Mouse (Mus musculus): ENCODE results near the gene Tln1. TPM values are rescaled to one million over a fixed set of nuclear protein-coding genes. Genes with fewer than 3 reads are reported as not detected.

The Tln1 gene
- polyA plus RNA-seq, 1 experiment from 2014 or later = 70.5 TPM

DNA sequence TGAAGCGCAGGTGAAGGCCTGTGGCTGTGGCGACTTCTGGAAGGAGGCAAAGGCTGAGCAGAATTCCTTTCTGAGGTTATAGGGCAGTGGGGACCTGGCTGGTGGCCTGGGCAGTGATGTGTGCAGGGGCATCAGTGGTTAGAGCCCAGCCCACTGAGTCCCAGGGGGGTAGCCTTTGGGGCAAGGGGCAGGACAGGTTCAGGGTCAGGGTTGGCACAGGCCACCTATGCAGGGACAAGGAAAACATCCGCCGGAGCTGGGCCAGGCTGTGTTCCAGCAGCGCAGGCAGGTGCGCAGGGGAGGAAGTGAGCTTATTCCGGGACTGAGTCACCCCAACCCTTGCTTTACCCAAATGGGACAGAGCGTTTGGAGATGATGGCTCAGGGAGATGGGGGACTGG, 23.9 kb upstream of the Tln1 start:
- H3K27me3 ChIP-seq = no peaks in the 10 kb centered on the region
- WGBS = 60% methylated on average over 8 of the region's 8 CpGs
- H3K9ac ChIP-seq = no peak overlapping the region
- H3K36me3 ChIP-seq = peaks cover 28% of the 10 kb centered on the region
- no peaks in the 10 kb centered on the region for H3K9me3 ChIP-seq
- no peak overlapping the region for H3K4me3 ChIP-seq
- no peak overlapping the region for H3K27ac ChIP-seq
- H3K4me2 ChIP-seq = no peak overlapping the region
- H3K4me1 ChIP-seq = peaks cover 8% of the 10 kb centered on the region
- ATAC-seq (ENCODE audit: insufficient number of reproducible peaks, low FRiP score, low TSS enrichment, low read depth) = no peak

- Histone ChIP-seq H3K9me3 (no peaks in the 10 kb centered on the region), H3K27me3 (no peaks in the 10 kb centered on the region), H3K9ac (no peak overlapping the region), H3K4me3 (no peak overlapping the region), H3K36me3 (peaks cover 35% of the 10 kb centered on the region), H3K4me2 (no peak overlapping the region), H3K4me1 (peaks cover 8% of the 10 kb centered on the region), H3K27ac (no peak overlapping the region)
- 69% methylated on average over 10 of the region's 10 CpGs for WGBS
- ATAC-seq (ENCODE audit: insufficient number of reproducible peaks, low FRiP score, low TSS enrichment, low read depth) = no peak
Observed at GRCm38 (mm10) chr4:43585682-43586081, 23.2 kb upstream of the Tln1 start.

DNA sequence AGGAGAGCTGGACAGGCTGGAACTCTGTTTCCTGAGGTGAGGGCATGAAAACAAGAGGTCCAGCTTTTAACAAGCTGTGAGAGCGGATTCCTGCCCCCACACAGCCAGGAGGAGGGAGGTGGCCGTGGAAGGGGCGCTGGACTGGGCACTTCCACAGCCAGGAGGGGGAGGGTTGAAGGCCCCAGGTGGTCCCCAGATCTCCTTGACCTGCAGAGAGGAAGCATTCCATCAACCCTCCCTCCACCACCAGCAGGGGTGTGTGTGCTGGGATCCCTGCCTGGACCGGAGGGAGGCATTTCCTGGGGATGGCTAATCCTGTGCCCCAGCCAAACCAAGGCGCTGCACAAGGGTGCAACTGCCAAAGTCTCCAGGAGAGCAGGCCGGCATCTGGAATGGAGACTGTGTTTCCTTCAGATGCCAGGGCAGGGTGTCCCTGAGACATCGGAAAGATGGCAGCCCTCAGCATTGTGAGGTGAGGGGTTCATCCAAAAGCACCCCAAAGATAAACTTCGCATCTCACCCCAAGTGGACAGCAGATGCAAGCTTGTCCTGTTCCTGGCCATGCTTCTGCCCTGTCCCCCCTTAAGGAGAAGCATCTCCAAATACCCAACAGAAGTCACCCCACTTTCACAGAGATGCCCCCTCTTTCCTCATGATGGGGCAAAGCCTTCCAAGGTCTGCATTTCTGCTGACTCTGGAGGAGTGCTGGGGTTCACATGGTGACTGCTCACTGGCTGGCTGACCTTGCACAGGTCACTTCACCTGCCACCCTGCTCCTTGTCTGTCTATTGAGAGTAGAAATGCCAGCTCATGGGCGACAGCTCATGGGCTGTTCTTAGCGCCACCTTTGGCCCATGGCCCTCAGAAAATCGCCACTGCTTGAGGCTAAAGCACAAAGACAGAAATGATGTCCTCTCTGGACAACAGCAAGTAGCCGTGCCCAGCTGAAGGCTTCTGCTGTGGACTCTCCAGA, 22.2 kb upstream of the Tln1 start, which contains the start of gene Msmp:
Msmp (minus strand) TSS at position 51 of the 973 bp plus-strand sequence.
- WGBS = 61% methylated on average over 12 of the region's 12 CpGs
- no peak within 1 kb of the TSS for H3K27ac ChIP-seq
- no peak for ATAC-seq (ENCODE audit: insufficient number of reproducible peaks, low FRiP score, low TSS enrichment, low read depth)
- H3K4me1 ChIP-seq = peaks cover 13% of the 10 kb centered on the region
- no peaks in the 10 kb centered on the region for H3K27me3 ChIP-seq
- no peak within 1 kb of the TSS for H3K9ac ChIP-seq
- peaks cover 41% of the 10 kb centered on the region for H3K36me3 ChIP-seq
- H3K9me3 ChIP-seq = no peaks in the 10 kb centered on the region
- no peak within 1 kb of the TSS for H3K4me2 ChIP-seq
- no peak within 1 kb of the TSS for H3K4me3 ChIP-seq

DNA sequence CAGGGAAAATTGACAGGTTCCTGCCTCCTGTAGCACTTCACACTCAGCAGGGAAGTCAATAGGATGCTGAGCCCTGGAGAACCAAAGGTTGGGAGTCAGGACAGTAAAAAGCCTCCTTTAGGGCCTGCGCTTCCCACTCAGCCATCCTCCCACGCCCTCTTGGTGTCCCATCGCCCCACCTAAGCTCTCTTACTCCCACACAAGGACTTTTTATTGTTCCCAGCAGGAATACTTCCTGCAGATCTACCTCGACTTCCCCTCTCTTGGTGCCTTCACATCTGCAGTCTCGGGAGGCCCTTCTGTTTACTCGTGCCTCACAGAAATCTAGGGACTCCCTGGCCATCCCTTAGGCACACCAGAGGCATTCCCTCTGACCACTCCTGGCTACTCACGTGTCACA, 20.9 kb upstream of the Tln1 start:
- no peaks in the 10 kb centered on the region for H3K9me3 ChIP-seq
- no peaks in the 10 kb centered on the region for H3K27me3 ChIP-seq
- H3K4me3 ChIP-seq = no peak overlapping the region
- H3K4me1 ChIP-seq = peaks cover 19% of the 10 kb centered on the region
- no peak overlapping the region for H3K4me2 ChIP-seq
- H3K9ac ChIP-seq = no peak overlapping the region
- no peak for ATAC-seq (ENCODE audit: insufficient number of reproducible peaks, low FRiP score, low TSS enrichment, low read depth)
- 75% methylated on average over 7 of the region's 7 CpGs for WGBS
- H3K36me3 ChIP-seq = peaks cover 41% of the 10 kb centered on the region
- H3K27ac ChIP-seq = no peak overlapping the region

- Histone ChIP-seq H3K36me3 (peaks cover 41% of the 10 kb centered on the region), H3K4me2 (no peak overlapping the region), H3K4me3 (no peak overlapping the region), H3K9ac (no peak overlapping the region), H3K27ac (no peak overlapping the region), H3K4me1 (peaks cover 29% of the 10 kb centered on the region), H3K9me3 (no peaks in the 10 kb centered on the region), H3K27me3 (no peaks in the 10 kb centered on the region)
- WGBS = 86% methylated on average over 5 of the region's 5 CpGs
- no peak for ATAC-seq (ENCODE audit: insufficient number of reproducible peaks, low FRiP score, low TSS enrichment, low read depth)
Observed at GRCm38 (mm10) chr4:43582241-43582640, 19.8 kb upstream of the Tln1 start.

- no peak overlapping the region for H3K4me3 ChIP-seq
- no peak overlapping the region for H3K4me2 ChIP-seq
- H3K27ac ChIP-seq = no peak overlapping the region
- WGBS = 92% methylated on average over 12 of the region's 12 CpGs
- no peaks in the 10 kb centered on the region for H3K9me3 ChIP-seq
- H3K27me3 ChIP-seq = no peaks in the 10 kb centered on the region
- H3K4me1 ChIP-seq = peaks cover 37% of the 10 kb centered on the region
- H3K9ac ChIP-seq = no peak overlapping the region
- H3K36me3 ChIP-seq = peaks cover 41% of the 10 kb centered on the region
- ATAC-seq (ENCODE audit: insufficient number of reproducible peaks, low FRiP score, low TSS enrichment, low read depth) = no peak
Observed at GRCm38 (mm10) chr4:43581381-43581780, 18.9 kb upstream of the Tln1 start.

- no peak overlapping the region for H3K4me2 ChIP-seq
- H3K27ac ChIP-seq = no peak overlapping the region
- no peaks in the 10 kb centered on the region for H3K9me3 ChIP-seq
- no peak overlapping the region for H3K9ac ChIP-seq
- WGBS = 90% methylated on average over 5 of the region's 5 CpGs
- peaks cover 41% of the 10 kb centered on the region for H3K36me3 ChIP-seq
- H3K27me3 ChIP-seq = no peaks in the 10 kb centered on the region
- H3K4me3 ChIP-seq = no peak overlapping the region
- ATAC-seq (ENCODE audit: insufficient number of reproducible peaks, low FRiP score, low TSS enrichment, low read depth) = no peak
- H3K4me1 ChIP-seq = peaks cover 40% of the 10 kb centered on the region
Observed at GRCm38 (mm10) chr4:43580721-43581120, 18.2 kb upstream of the Tln1 start.

- Histone ChIP-seq H3K9ac (no peak overlapping the region), H3K4me3 (peak overlapping the region; percentile 90), H3K36me3 (peaks cover 41% of the 10 kb centered on the region), H3K27me3 (no peaks in the 10 kb centered on the region), H3K4me2 (peak overlapping the region; percentile 86), H3K4me1 (peaks cover 42% of the 10 kb centered on the region), H3K27ac (no peak overlapping the region), H3K9me3 (no peaks in the 10 kb centered on the region)
- 79% methylated on average over 6 of the region's 6 CpGs for WGBS
- ATAC-seq (ENCODE audit: insufficient number of reproducible peaks, low FRiP score, low TSS enrichment, low read depth) = no peak
Observed at GRCm38 (mm10) chr4:43579731-43580130, 17.2 kb upstream of the Tln1 start.

DNA sequence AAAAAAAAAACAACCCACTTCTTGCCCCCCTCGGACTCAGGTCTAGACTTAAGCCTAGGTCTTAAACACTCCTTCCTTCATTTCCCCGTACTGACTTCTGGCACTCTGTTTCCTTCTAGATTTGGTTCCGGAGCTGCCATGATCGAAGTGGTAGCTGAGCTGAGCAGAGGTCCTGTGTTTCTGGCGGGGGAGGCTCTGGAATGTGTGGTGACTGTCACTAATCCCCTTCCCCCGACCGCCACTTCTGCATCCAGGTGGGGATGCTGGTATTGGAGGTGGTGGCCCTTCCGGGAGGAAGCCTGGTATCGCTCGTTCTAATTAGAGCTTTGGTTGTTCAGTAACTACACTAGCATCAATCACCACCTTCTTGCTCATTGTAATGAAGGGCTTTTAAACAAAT, 16.8 kb upstream of the Tln1 start:
- Histone ChIP-seq H3K36me3 (peaks cover 41% of the 10 kb centered on the region), H3K27ac (peak overlapping the region; percentile 90; the same call in 1 of the 2 replicates), H3K4me3 (peak overlapping the region; percentile 90), H3K4me2 (peak overlapping the region; percentile 86), H3K4me1 (peaks cover 38% of the 10 kb centered on the region), H3K9ac (peak overlapping the region; percentile 56), H3K9me3 (no peaks in the 10 kb centered on the region), H3K27me3 (no peaks in the 10 kb centered on the region)
- no peak for ATAC-seq (ENCODE audit: insufficient number of reproducible peaks, low FRiP score, low TSS enrichment, low read depth)
- 1% methylated on average over 10 of the region's 10 CpGs for WGBS

GRCm38 (mm10) chr4:43578376-43579204, 16.1 kb upstream of the Tln1 start, which contains the start of the genes Rgp1 and Gba2:
Gene Rgp1 (plus strand): TSS chr4:43578715.
Gene Gba2 (minus strand): TSS chr4:43578873.
- Histone ChIP-seq H3K4me2 (peak within 1 kb of the TSS; percentile 86), H3K27me3 (no peaks in the 10 kb centered on the region), H3K9me3 (no peaks in the 10 kb centered on the region), H3K9ac (peak within 1 kb of the TSS; percentile 56), H3K27ac (peak within 1 kb of the TSS; percentile 90), H3K4me1 (peaks cover 38% of the 10 kb centered on the region), H3K4me3 (peak within 1 kb of the TSS; percentile 90), H3K36me3 (peaks cover 41% of the 10 kb centered on the region)
- WGBS = under 1% methylated on average over 76 of the region's 76 CpGs
- peak; percentile 86 for ATAC-seq (ENCODE audit: insufficient number of reproducible peaks, low FRiP score, low TSS enrichment, low read depth)

DNA sequence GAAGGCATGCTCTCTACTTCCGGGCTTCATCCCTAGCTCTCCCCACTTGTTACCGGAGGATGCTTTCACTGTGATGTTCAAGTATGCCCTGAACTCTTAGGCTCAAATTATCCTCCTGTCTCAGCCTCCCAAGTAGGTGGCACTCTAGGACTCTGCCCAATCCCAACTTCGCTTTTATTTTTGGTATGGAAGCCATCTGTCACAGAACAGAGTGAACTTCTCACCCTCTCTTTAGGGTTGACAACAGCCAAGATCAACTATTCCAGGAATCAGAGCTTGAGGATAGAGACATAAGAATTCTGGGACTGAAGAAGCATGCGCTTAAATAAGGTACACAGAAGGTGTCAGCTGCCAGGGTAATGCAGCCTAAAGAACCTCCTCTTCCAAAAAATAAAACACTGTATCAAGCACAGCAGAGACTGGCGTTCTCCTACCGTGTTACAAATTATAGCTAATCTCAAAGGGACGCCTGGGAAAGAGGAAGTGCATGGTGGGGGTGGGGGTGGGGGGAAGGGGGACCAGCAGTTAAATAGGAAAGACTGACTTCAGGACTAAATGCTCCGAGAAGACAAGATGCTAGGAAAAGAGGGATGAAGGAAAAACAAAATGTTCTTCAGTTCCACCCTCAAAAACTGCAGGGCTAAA, 14.9 kb upstream of the Tln1 start:
- no peaks in the 10 kb centered on the region for H3K9me3 ChIP-seq
- peaks cover 42% of the 10 kb centered on the region for H3K36me3 ChIP-seq
- ATAC-seq (ENCODE audit: insufficient number of reproducible peaks, low FRiP score, low TSS enrichment, low read depth) = no peak
- 36% methylated on average over 8 of the region's 8 CpGs for WGBS
- peak overlapping the region; percentile 56 for H3K9ac ChIP-seq
- peak overlapping the region; percentile 86 for H3K4me2 ChIP-seq
- H3K27me3 ChIP-seq = no peaks in the 10 kb centered on the region
- peaks cover 38% of the 10 kb centered on the region for H3K4me1 ChIP-seq
- no peak overlapping the region for H3K27ac ChIP-seq
- H3K4me3 ChIP-seq = peak overlapping the region; percentile 90

All from limb, embryonic 15.5 days (tissue).